Mouse (Mus musculus) cortical plate, adult 2 months (tissue): ENCODE results near the gene Tmco5b.

Experiments used
- CTCF ChIP-seq: fragments of 200-500 bp; IDR thresholded peaks from 2 replicates; pipeline ENCODE4 v1.5.1; 2011; ENCODE audit warnings: mild to moderate bottlenecking, control low read depth, low read length; ENCODE audit not compliant: insufficient read depth; ENCODE audit errors: extremely low read depth
- POLR2A ChIP-seq: fragments of 200-500 bp; IDR thresholded peaks from 2 replicates; pipeline ENCODE4 v1.6.1; 2011; ENCODE audit warnings: mild to moderate bottlenecking, low read length, control low read depth; ENCODE audit not compliant: insufficient read depth; ENCODE audit errors: extremely low read depth

DNA sequence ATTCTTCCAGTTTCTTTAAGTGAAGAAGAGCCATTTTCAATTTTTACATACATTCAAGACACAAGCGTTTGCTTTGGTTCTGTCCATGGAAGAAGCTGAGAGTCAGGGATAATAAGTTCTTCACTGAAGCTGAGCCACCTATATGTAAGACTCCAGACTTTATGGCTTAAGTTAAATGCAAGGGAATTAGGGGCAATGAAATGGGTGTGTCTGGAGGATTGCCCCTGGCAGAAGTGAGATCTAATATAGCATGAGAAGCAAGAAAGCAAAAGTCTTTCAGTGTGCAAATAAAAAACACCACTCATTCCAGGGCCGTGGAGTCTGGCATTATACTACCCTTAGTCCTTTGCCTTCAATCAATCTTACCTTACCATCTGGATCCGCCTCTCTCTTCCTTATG is 25.7 kb downstream of the Tmco5b start:
- TF ChIP-seq CTCF (no peak), POLR2A (no peak)
